Mouse (Mus musculus): Measurements from ENCODE around the gene Acvr1. TPM values are rescaled to one million over a fixed set of nuclear protein-coding genes. Genes with fewer than 3 reads are reported as not detected.

Gene Acvr1
- polyA plus RNA-seq, 2 experiments, result 13.2 to 30.3 TPM

DNA sequence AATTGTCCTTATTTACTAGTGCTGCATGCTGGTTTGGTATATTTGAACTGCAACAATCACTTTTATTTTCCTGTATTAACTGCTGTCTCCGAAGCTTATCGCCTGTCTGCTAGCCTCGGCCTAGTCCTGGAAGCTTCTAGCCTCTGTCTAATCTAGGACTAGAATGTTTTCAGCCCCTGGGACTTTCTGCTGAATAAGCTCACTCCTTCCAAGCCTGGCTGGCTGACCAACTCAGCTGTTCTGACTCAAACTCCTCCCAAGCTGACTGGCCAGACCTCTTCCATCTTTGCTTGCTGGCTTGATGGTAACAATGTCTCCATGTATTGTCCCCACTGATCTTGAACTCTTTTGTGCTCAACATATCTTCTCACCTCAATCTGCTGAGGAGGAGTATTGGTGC is 71.7 kb downstream of the Acvr1 start:
- H3K9ac ChIP-seq (ENCODE audit: low read depth, low read length, severe bottlenecking), result no peak overlapping the region
- no peaks in the 10 kb centered on the region for H3K9me3 ChIP-seq (ENCODE audit: control insufficient read depth, low read length)
- H3K36me3 ChIP-seq (ENCODE audit: control insufficient read depth, insufficient read depth, low read length), result no peaks in the 10 kb centered on the region
- H3K4me2 ChIP-seq (replicated peaks; ENCODE audit: low read depth, low read length, severe bottlenecking), result no peak overlapping the region
- no peaks in the 10 kb centered on the region for H3K27me3 ChIP-seq (ENCODE audit: control insufficient read depth, insufficient read depth, low read length)
- DNase-seq (ENCODE audit: low spot score), result no peak
- TF ChIP-seq POLR2A (IDR thresholded peaks at IDR 0.05; ENCODE audit: borderline replicate concordance, extremely low read depth, insufficient read depth, insufficient read length), result no peak
- 91% methylated on average over 3 of the region's 3 CpGs for WGBS
- no peak overlapping the region for H3K27ac ChIP-seq (replicated peaks; ENCODE audit: low read depth, low read length)
- H3K4me3 ChIP-seq (replicated peaks; ENCODE audit: low read length), result no peak overlapping the region
- no peaks in the 10 kb centered on the region for H3K4me1 ChIP-seq (ENCODE audit: control insufficient read depth, insufficient read depth, low read length)
- ATAC-seq (ENCODE audit: low FRiP score, low read depth), result no peak

- no peak for ATAC-seq (ENCODE audit: low FRiP score, low read depth)
Observed at GRCm38 (mm10) chr2:58493685-58494635, 73.0 kb downstream of the Acvr1 start.

DNA sequence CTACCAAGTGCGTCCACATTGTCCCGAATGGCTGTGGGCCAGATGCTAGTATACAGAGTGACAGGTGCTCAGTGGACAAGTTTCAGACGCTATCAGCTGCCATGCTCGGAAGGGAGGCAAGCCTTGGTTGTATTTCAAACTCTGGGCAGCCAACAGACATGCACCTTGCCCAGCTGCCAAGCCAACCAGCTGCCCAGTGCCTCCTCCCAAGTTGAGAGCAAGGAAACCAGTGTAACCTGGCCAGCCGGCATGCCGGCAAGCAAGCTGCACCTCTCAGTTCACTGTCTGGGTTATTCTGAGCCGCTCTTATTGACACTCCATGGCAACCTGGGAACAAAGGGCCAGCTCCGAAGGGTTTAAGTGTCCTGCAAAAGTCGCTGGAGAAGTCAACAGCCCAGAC is 77.7 kb downstream of the Acvr1 start:
- H3K36me3 ChIP-seq (ENCODE audit: control insufficient read depth, insufficient read depth, low read length), result no peaks in the 10 kb centered on the region
- WGBS, result 87% methylated on average over 9 of the region's 9 CpGs

More at GRCm38 (mm10) chr2:58493685-58494635, 73.0 kb downstream of the Acvr1 start:
- Histone ChIP-seq H3K36me3 (ENCODE audit: control insufficient read depth, insufficient read depth, low read length) (no peaks in the 10 kb centered on the region), H3K4me2 (replicated peaks; ENCODE audit: low read depth, low read length, severe bottlenecking) (no peak overlapping the region), H3K27ac (replicated peaks; ENCODE audit: low read depth, low read length) (no peak overlapping the region), H3K4me1 (ENCODE audit: control insufficient read depth, insufficient read depth, low read length) (no peaks in the 10 kb centered on the region), H3K9ac (ENCODE audit: low read depth, low read length, severe bottlenecking) (no peak overlapping the region), H3K4me3 (replicated peaks; ENCODE audit: low read length) (no peak overlapping the region), H3K27me3 (ENCODE audit: control insufficient read depth, insufficient read depth, low read length) (no peaks in the 10 kb centered on the region), H3K9me3 (ENCODE audit: control insufficient read depth, low read length) (no peaks in the 10 kb centered on the region)
- DNase-seq (ENCODE audit: low spot score), result no peak
- WGBS, result 77% methylated on average over 18 of the region's 18 CpGs
- TF ChIP-seq POLR2A (IDR thresholded peaks at IDR 0.05; ENCODE audit: borderline replicate concordance, extremely low read depth, insufficient read depth, insufficient read length), result no peak

GRCm38 (mm10) chr2:58488404-58488803 is 78.6 kb downstream of the Acvr1 start:
- H3K27ac ChIP-seq (replicated peaks; ENCODE audit: low read depth, low read length), result no peak overlapping the region
- no peaks in the 10 kb centered on the region for H3K36me3 ChIP-seq (ENCODE audit: control insufficient read depth, insufficient read depth, low read length)
- H3K27me3 ChIP-seq (ENCODE audit: control insufficient read depth, insufficient read depth, low read length), result no peaks in the 10 kb centered on the region
- H3K9ac ChIP-seq (ENCODE audit: low read depth, low read length, severe bottlenecking), result no peak overlapping the region
- no peak for TF ChIP-seq POLR2A (IDR thresholded peaks at IDR 0.05; ENCODE audit: borderline replicate concordance, extremely low read depth, insufficient read depth, insufficient read length)
- H3K4me1 ChIP-seq (ENCODE audit: control insufficient read depth, insufficient read depth, low read length), result peaks cover 35% of the 10 kb centered on the region
- no peak for DNase-seq (ENCODE audit: low spot score)
- WGBS, result 89% methylated on average over 8 of the region's 8 CpGs
- H3K4me2 ChIP-seq (replicated peaks; ENCODE audit: low read depth, low read length, severe bottlenecking), result no peak overlapping the region
- no peak for ATAC-seq (ENCODE audit: low FRiP score, low read depth)
- H3K9me3 ChIP-seq (ENCODE audit: control insufficient read depth, low read length), result no peaks in the 10 kb centered on the region
- H3K4me3 ChIP-seq (replicated peaks; ENCODE audit: low read length), result no peak overlapping the region

More for the DNA sequence above, 77.7 kb downstream of the Acvr1 start:
- ATAC-seq (ENCODE audit: low FRiP score, low read depth) (no peak; the same call in 1 of the 2 replicates), DNase-seq (ENCODE audit: low spot score) (no peak)
- Histone ChIP-seq H3K27ac (replicated peaks; ENCODE audit: low read depth, low read length) (no peak overlapping the region), H3K9ac (ENCODE audit: low read depth, low read length, severe bottlenecking) (no peak overlapping the region), H3K9me3 (ENCODE audit: control insufficient read depth, low read length) (no peaks in the 10 kb centered on the region), H3K4me1 (ENCODE audit: control insufficient read depth, insufficient read depth, low read length) (peaks cover 32% of the 10 kb centered on the region), H3K4me3 (replicated peaks; ENCODE audit: low read length) (no peak overlapping the region), H3K4me2 (replicated peaks; ENCODE audit: low read depth, low read length, severe bottlenecking) (no peak overlapping the region), H3K27me3 (ENCODE audit: control insufficient read depth, insufficient read depth, low read length) (no peaks in the 10 kb centered on the region)
- TF ChIP-seq POLR2A (IDR thresholded peaks at IDR 0.05; ENCODE audit: borderline replicate concordance, extremely low read depth, insufficient read depth, insufficient read length), result no peak

DNA sequence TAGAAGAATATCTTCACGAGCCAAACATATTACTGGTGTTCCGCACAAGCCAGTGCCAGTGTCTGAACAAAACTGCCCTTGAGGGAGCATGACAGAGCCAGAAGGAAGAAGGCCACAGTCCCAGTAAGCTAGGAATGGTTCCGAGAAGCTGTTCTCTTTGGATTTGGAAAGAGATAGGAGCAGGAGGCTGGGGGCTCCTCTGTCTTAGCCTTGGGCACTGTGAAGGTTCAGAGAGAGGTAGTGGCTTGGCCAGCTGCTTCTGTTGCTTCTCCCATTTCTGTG is 79.7 kb downstream of the Acvr1 start:
- peaks cover 35% of the 10 kb centered on the region for H3K4me1 ChIP-seq (ENCODE audit: control insufficient read depth, insufficient read depth, low read length)
- H3K9me3 ChIP-seq (ENCODE audit: control insufficient read depth, low read length), result no peaks in the 10 kb centered on the region
- WGBS, result 39% methylated on average over 3 of the region's 3 CpGs
- H3K27ac ChIP-seq (replicated peaks; ENCODE audit: low read depth, low read length), result no peak overlapping the region
- no peak overlapping the region for H3K4me3 ChIP-seq (replicated peaks; ENCODE audit: low read length)
- no peaks in the 10 kb centered on the region for H3K36me3 ChIP-seq (ENCODE audit: control insufficient read depth, insufficient read depth, low read length)
- H3K9ac ChIP-seq (ENCODE audit: low read depth, low read length, severe bottlenecking), result no peak overlapping the region
- DNase-seq (ENCODE audit: low spot score) (no peak), ATAC-seq (ENCODE audit: low FRiP score, low read depth) (no peak)
- no peak overlapping the region for H3K4me2 ChIP-seq (replicated peaks; ENCODE audit: low read depth, low read length, severe bottlenecking)
- TF ChIP-seq POLR2A (IDR thresholded peaks at IDR 0.05; ENCODE audit: borderline replicate concordance, extremely low read depth, insufficient read depth, insufficient read length), result no peak
- H3K27me3 ChIP-seq (ENCODE audit: control insufficient read depth, insufficient read depth, low read length), result no peaks in the 10 kb centered on the region

All from limb, embryonic 14.5 days (tissue).